Mouse (Mus musculus) cortical plate, adult 2 months (tissue): ENCODE results near the gene Smad3. TPM values are rescaled to one million over a fixed set of nuclear protein-coding genes. Genes with fewer than 3 reads are reported as not detected.

Source experiments
- H3K27ac ChIP-seq: fragments of 200-500 bp; 2 replicates; pipeline ENCODE4 v1.5.1; 2012; ENCODE audit warnings: low read length, control low read depth, inconsistent platforms; ENCODE audit not compliant: insufficient read depth
- H3K4me1 ChIP-seq: fragments of 200-500 bp; 2 replicates; pipeline ENCODE4 v1.6.1; 2011; ENCODE audit warnings: low read length; ENCODE audit not compliant: control insufficient read depth, insufficient read depth
- H3K4me3 ChIP-seq: fragments of 200-500 bp; 2 replicates; pipeline ENCODE4 v1.5.1; 2011; ENCODE audit warnings: mild to moderate bottlenecking, low read length, control low read depth; ENCODE audit not compliant: insufficient read depth
- CTCF ChIP-seq: fragments of 200-500 bp; IDR thresholded peaks from 2 replicates; pipeline ENCODE4 v1.5.1; 2011; ENCODE audit warnings: mild to moderate bottlenecking, control low read depth, low read length; ENCODE audit not compliant: insufficient read depth; ENCODE audit errors: extremely low read depth
- POLR2A ChIP-seq: fragments of 200-500 bp; IDR thresholded peaks from 2 replicates; pipeline ENCODE4 v1.6.1; 2011; ENCODE audit warnings: mild to moderate bottlenecking, low read length, control low read depth; ENCODE audit not compliant: insufficient read depth; ENCODE audit errors: extremely low read depth
- polyA plus RNA-seq: library from polyadenylated mRNA; depleted of rRNA; stranded (reverse); fragments of >200 nt; gene quantifications from 2 replicates; pipeline ENCODE4 v1.2.3, GENCODE M21; 2012

Smad3 gene
- polyA plus RNA-seq, 1 experiment: 46.8 TPM

DNA sequence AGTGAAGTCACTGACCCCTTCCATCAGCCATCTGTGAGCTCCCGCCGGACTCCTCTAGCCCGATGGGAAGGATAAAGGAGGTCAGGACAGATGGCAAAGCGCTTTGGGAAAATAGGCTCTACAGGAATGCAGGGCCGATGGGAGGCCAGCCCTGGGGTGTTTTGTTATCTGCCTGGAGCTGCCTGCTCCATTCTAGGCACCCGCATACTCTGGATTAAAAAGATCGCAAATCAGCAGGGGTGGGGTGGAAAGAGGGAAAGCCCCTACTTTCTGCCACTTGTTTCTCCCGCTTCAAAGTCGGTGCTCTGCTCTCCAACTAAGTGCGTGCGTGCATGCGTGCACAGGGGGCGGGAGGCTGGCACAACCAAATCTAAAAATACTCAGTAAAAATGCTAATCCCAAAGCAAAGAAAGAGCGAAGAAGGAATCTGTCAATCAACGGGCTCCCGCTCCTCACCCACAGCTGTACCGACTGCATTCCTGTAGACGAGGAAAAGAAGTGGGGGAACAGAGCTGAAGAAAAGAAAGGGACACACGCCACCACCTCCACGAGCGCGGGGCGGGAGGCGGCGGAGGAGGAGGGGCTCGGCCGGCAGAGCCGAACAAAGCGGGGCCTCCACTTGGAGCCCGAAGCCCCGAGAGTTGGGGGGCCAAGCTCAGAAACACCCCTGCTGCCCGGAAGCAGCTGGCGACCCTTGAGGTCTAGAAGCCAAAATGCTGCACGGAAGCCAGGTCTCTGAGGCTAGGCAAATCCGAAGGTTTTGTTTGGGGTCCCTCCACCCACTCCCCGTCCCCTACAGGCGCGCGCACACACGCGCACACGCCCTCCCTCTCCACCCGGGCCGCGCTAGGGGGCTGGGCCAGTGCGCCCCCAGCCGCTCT is 973 bp downstream of the Smad3 start:
- Histone ChIP-seq H3K4me1 (peaks cover 11% of the 10 kb centered on the region), H3K4me3 (peak overlapping the region; percentile 84), H3K27ac (peak overlapping the region; percentile 88)
- TF ChIP-seq CTCF: no peak
- peak; percentile 17; the same call in 1 of the 2 replicates for TF ChIP-seq POLR2A

- H3K4me3 ChIP-seq: peak overlapping the region; percentile 84
- peaks cover 11% of the 10 kb centered on the region for H3K4me1 ChIP-seq
- peak overlapping the region; percentile 61 for H3K27ac ChIP-seq
- TF ChIP-seq POLR2A: no peak
- TF ChIP-seq CTCF: no peak
Measured at GRCm38 (mm10) chr9:63755671-63756543, 1.9 kb downstream of the Smad3 start.

- TF ChIP-seq POLR2A (0 out of 2 replicates have a peak, but pooled peaks have one; percentile 15), CTCF (no peak)
- Histone ChIP-seq H3K4me3 (peak overlapping the region; percentile 84), H3K27ac (peak overlapping the region; percentile 61), H3K4me1 (peaks cover 12% of the 10 kb centered on the region)
Measured at GRCm38 (mm10) chr9:63754556-63755510, 3.0 kb downstream of the Smad3 start.

DNA sequence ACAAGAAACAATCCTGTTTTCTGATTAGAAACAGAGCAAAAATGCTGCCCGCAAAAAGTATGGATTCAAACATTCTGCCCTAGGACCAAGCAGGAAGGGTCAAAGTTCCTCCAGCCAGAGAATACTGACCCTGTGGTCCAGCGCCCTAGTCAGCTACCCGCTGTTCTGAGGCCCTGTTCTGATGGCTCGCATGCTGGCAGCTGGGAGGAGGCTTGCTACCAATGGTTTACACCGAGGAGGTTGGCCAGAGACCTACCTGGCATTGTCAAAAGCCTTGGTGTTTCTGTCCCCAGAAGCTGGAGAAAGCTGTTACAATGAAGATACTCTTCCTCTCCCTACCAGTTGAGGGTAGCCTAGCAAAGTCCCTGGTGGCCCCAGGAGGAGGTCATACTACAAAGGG is 3.8 kb downstream of the Smad3 start:
- Histone ChIP-seq H3K4me1 (peaks cover 12% of the 10 kb centered on the region), H3K4me3 (peak overlapping the region; percentile 84; the same call in 1 of the 2 replicates), H3K27ac (no peak overlapping the region)
- no peak for TF ChIP-seq CTCF
- TF ChIP-seq POLR2A: no peak

GRCm38 (mm10) chr9:63753359-63753758 is 4.4 kb downstream of the Smad3 start:
- H3K4me3 ChIP-seq: no peak overlapping the region
- H3K27ac ChIP-seq: no peak overlapping the region
- no peak for TF ChIP-seq POLR2A
- TF ChIP-seq CTCF: no peak
- peaks cover 12% of the 10 kb centered on the region for H3K4me1 ChIP-seq

DNA sequence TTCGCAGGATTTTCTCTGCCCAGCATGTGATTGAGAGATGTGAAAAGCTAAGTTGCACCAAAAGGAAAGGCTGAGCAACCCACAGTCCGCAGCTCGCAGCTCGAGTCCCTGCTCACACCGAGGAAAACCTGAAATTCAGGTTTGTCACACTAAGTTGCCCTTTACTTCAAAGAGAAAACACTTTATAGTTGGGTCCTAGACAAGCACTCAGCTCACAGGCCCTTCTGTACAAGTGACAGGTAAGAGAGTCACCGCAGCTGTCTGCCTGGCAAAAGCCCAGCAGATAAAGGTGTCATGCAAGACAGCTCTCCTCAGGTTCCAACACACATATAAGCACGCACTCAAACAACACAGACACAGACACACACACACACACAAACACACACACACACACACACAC is 5.2 kb downstream of the Smad3 start:
- H3K4me1 ChIP-seq: peaks cover 15% of the 10 kb centered on the region
- no peak overlapping the region for H3K4me3 ChIP-seq
- TF ChIP-seq CTCF (no peak), POLR2A (no peak)
- H3K27ac ChIP-seq: no peak overlapping the region

DNA sequence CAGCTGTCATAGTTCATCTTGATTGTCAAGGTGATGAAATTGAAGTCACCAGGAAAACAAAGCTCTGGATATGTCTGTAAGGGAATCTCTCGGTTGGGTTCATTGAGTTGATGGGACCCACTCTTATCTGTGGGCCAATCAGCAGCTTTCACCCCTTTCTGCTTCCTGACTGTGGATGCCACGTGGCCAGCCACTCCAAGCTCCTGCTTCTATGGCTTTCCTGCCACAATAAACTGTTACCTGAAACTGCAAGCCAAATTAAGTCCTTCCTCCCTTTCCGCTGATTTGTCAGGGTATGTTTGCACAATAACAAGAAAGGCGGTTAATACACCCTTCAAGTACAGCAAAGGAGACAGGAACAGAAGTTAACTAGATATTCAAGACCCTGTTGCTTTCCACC is 6.5 kb downstream of the Smad3 start:
- Histone ChIP-seq H3K4me3 (no peak overlapping the region), H3K4me1 (peaks cover 15% of the 10 kb centered on the region), H3K27ac (no peak overlapping the region)
- TF ChIP-seq CTCF: no peak
- no peak for TF ChIP-seq POLR2A

GRCm38 (mm10) chr9:63750360-63750974 is 7.3 kb downstream of the Smad3 start:
- TF ChIP-seq POLR2A (no peak), CTCF (no peak)
- Histone ChIP-seq H3K4me3 (no peak overlapping the region), H3K27ac (no peak overlapping the region)

More at GRCm38 (mm10) chr9:63750360-63750974, 7.3 kb downstream of the Smad3 start:
- H3K4me1 ChIP-seq: peaks cover 12% of the 10 kb centered on the region
